Mouse (Mus musculus): Measurements from ENCODE around the gene Dmbx1.

The Dmbx1 gene

GRCm38 (mm10) chr4:115937061-115937976 lies 2.4 kb downstream of the Dmbx1 start:
- Histone ChIP-seq H3K36me3 (ENCODE audit: insufficient read depth, low read length) (no peaks in the 10 kb centered on the region), H3K27me3 (ENCODE audit: insufficient read depth, low read length) (peaks cover 100% of the 10 kb centered on the region), H3K4me1 (replicated peaks; ENCODE audit: low read depth, low read length) (peaks cover 51% of the 10 kb centered on the region), H3K4me3 (replicated peaks; ENCODE audit: low read length) (peak overlapping the region; percentile 44; the same call in 1 of the 2 replicates), H3K9me3 (ENCODE audit: low read length) (0 out of 2 replicates have a peak, but pooled peaks cover 1% of the 10 kb centered on the region)
- TF ChIP-seq CTCF (conservative IDR thresholded peaks at IDR 0.05; ENCODE audit: low read length) (no peak), NANOG (IDR thresholded peaks at IDR 0.05; ENCODE audit: borderline replicate concordance, low read length) (no peak), POU5F1 (IDR thresholded peaks at IDR 0.05; ENCODE audit: borderline replicate concordance, low read length) (no peak)

GRCm38 (mm10) chr4:115936646-115937045 lies 3.1 kb downstream of the Dmbx1 start:
- Histone ChIP-seq H3K4me3 (replicated peaks; ENCODE audit: low read length) (peak overlapping the region; percentile 44; the same call in 1 of the 2 replicates), H3K9me3 (ENCODE audit: low read length) (0 out of 2 replicates have a peak, but pooled peaks cover 3% of the 10 kb centered on the region), H3K36me3 (ENCODE audit: insufficient read depth, low read length) (no peaks in the 10 kb centered on the region), H3K4me1 (replicated peaks; ENCODE audit: low read depth, low read length) (peaks cover 51% of the 10 kb centered on the region), H3K27me3 (ENCODE audit: insufficient read depth, low read length) (peaks cover 100% of the 10 kb centered on the region)
- no peak for TF ChIP-seq POU5F1 (IDR thresholded peaks at IDR 0.05; ENCODE audit: borderline replicate concordance, low read length)
- TF ChIP-seq CTCF (conservative IDR thresholded peaks at IDR 0.05; ENCODE audit: low read length), result no peak
- TF ChIP-seq NANOG (IDR thresholded peaks at IDR 0.05; ENCODE audit: borderline replicate concordance, low read length), result no peak

GRCm38 (mm10) chr4:115935835-115936581 lies 3.7 kb downstream of the Dmbx1 start:
- peaks cover 100% of the 10 kb centered on the region for H3K27me3 ChIP-seq (ENCODE audit: insufficient read depth, low read length)
- TF ChIP-seq CTCF (conservative IDR thresholded peaks at IDR 0.05; ENCODE audit: low read length) (no peak), NANOG (IDR thresholded peaks at IDR 0.05; ENCODE audit: borderline replicate concordance, low read length) (no peak), POU5F1 (IDR thresholded peaks at IDR 0.05; ENCODE audit: borderline replicate concordance, low read length) (no peak)
- H3K9me3 ChIP-seq (ENCODE audit: low read length), result 0 out of 2 replicates have a peak, but pooled peaks cover 3% of the 10 kb centered on the region
- no peaks in the 10 kb centered on the region for H3K36me3 ChIP-seq (ENCODE audit: insufficient read depth, low read length)
- H3K4me1 ChIP-seq (replicated peaks; ENCODE audit: low read depth, low read length), result peaks cover 49% of the 10 kb centered on the region
- H3K4me3 ChIP-seq (replicated peaks; ENCODE audit: low read length), result peak overlapping the region; percentile 44

GRCm38 (mm10) chr4:115931556-115932088 lies 8.1 kb downstream of the Dmbx1 start:
- Histone ChIP-seq H3K36me3 (ENCODE audit: insufficient read depth, low read length) (no peaks in the 10 kb centered on the region), H3K4me3 (replicated peaks; ENCODE audit: low read length) (peak overlapping the region; percentile 46), H3K9me3 (ENCODE audit: low read length) (0 out of 2 replicates have a peak, but pooled peaks cover 3% of the 10 kb centered on the region), H3K27me3 (ENCODE audit: insufficient read depth, low read length) (peaks cover 92% of the 10 kb centered on the region), H3K4me1 (replicated peaks; ENCODE audit: low read depth, low read length) (peaks cover 19% of the 10 kb centered on the region)
- TF ChIP-seq CTCF (conservative IDR thresholded peaks at IDR 0.05; ENCODE audit: low read length) (no peak), POU5F1 (IDR thresholded peaks at IDR 0.05; ENCODE audit: borderline replicate concordance, low read length) (no peak), NANOG (IDR thresholded peaks at IDR 0.05; ENCODE audit: borderline replicate concordance, low read length) (no peak)

GRCm38 (mm10) chr4:115927637-115928036 lies 12.1 kb downstream of the Dmbx1 start:
- Histone ChIP-seq H3K36me3 (ENCODE audit: insufficient read depth, low read length) (no peaks in the 10 kb centered on the region), H3K4me1 (replicated peaks; ENCODE audit: low read depth, low read length) (no peaks in the 10 kb centered on the region), H3K4me3 (replicated peaks; ENCODE audit: low read length) (no peak overlapping the region), H3K9me3 (ENCODE audit: low read length) (0 out of 2 replicates have a peak, but pooled peaks cover 3% of the 10 kb centered on the region), H3K27me3 (ENCODE audit: insufficient read depth, low read length) (peaks cover 76% of the 10 kb centered on the region)
- TF ChIP-seq CTCF (conservative IDR thresholded peaks at IDR 0.05; ENCODE audit: low read length) (no peak), POU5F1 (IDR thresholded peaks at IDR 0.05; ENCODE audit: borderline replicate concordance, low read length) (no peak), NANOG (IDR thresholded peaks at IDR 0.05; ENCODE audit: borderline replicate concordance, low read length) (no peak)

- Histone ChIP-seq H3K4me3 (replicated peaks; ENCODE audit: low read length) (no peak overlapping the region), H3K9me3 (ENCODE audit: low read length) (no peaks in the 10 kb centered on the region), H3K27me3 (ENCODE audit: insufficient read depth, low read length) (peaks cover 72% of the 10 kb centered on the region), H3K36me3 (ENCODE audit: insufficient read depth, low read length) (no peaks in the 10 kb centered on the region), H3K4me1 (replicated peaks; ENCODE audit: low read depth, low read length) (peaks cover 8% of the 10 kb centered on the region)
- no peak for TF ChIP-seq NANOG (IDR thresholded peaks at IDR 0.05; ENCODE audit: borderline replicate concordance, low read length)
- TF ChIP-seq CTCF (conservative IDR thresholded peaks at IDR 0.05; ENCODE audit: low read length), result no peak
- TF ChIP-seq POU5F1 (IDR thresholded peaks at IDR 0.05; ENCODE audit: borderline replicate concordance, low read length), result no peak
These were observed 16.4 kb downstream of the Dmbx1 start for GRCm38 (mm10) chr4:115923262-115923880.

GRCm38 (mm10) chr4:115922688-115923087 lies 17.0 kb downstream of the Dmbx1 start:
- H3K27me3 ChIP-seq (ENCODE audit: insufficient read depth, low read length), result peaks cover 73% of the 10 kb centered on the region
- TF ChIP-seq NANOG (IDR thresholded peaks at IDR 0.05; ENCODE audit: borderline replicate concordance, low read length) (no peak), POU5F1 (IDR thresholded peaks at IDR 0.05; ENCODE audit: borderline replicate concordance, low read length) (no peak), CTCF (conservative IDR thresholded peaks at IDR 0.05; ENCODE audit: low read length) (no peak)
- H3K36me3 ChIP-seq (ENCODE audit: insufficient read depth, low read length), result no peaks in the 10 kb centered on the region
- H3K9me3 ChIP-seq (ENCODE audit: low read length), result no peaks in the 10 kb centered on the region
- no peak overlapping the region for H3K4me3 ChIP-seq (replicated peaks; ENCODE audit: low read length)
- peaks cover 13% of the 10 kb centered on the region for H3K4me1 ChIP-seq (replicated peaks; ENCODE audit: low read depth, low read length)
